Comparison of ENCODE assay signal across 21 mouse cellular contexts in the genomic region with DNA sequence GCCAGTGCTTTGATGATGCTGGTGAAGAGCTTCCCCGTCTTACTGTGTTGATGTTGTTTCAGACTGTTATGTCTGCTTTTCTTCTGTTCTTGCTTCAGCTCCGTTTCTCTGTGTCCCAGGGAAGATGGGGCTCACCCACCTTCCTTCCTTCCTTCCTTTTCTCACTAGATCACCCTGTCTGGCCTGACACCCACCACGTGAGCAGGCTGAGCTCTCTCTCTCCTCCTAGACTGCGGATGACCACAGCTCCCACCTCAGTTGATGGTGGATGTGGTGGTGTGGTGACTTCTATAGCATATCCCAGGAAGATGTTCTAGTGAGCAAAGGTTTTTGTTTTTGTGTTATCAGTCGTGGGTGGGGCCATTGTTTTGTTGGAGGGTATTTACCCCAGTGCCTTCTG.
DNase-seq lines count a peak whose midpoint lies in the region; ATAC-seq and TF ChIP-seq lines count a peak whose summit lies in the region.
"Had no signal": no experiment of that assay in that cellular context is flagged by ENCODE, and none has a peak within 500 bp of the region (broad histone marks: within the 10 kb centered on the region; RNA-seq: fewer than 3 reads in every experiment).

No protein-coding gene starts in this region.

- H3K9me3 ChIP-seq in heart, embryonic 11.5 days (replicated peaks; ENCODE audit: control insufficient read depth, low read length), result no peaks in the 10 kb centered on the region
- no peaks in the 10 kb centered on the region for H3K9me3 ChIP-seq in forebrain, embryonic 14.5 days (replicated peaks; ENCODE audit: control insufficient read depth, low read length)
- H3K9me3 ChIP-seq: embryonic facial prominence, embryonic 12.5 days; hindbrain, embryonic 15.5 days; limb, embryonic 13.5 days; liver, embryonic 12.5 days had no signal

- H3K4me2 ChIP-seq in heart, embryonic 11.5 days, result no peak overlapping the region
- H3K4me2 ChIP-seq in forebrain, embryonic 14.5 days (ENCODE audit: low read length), result no peak overlapping the region
- H3K4me2 ChIP-seq: embryonic facial prominence, embryonic 12.5 days; hindbrain, embryonic 15.5 days; limb, embryonic 13.5 days; liver, embryonic 12.5 days had no signal

- no peak overlapping the region for H3K4me3 ChIP-seq in heart, embryonic 11.5 days (ENCODE audit: low read depth, low read length)
- H3K4me3 ChIP-seq in layer of hippocampus, adult 2 months, result no peak overlapping the region
- H3K4me3 ChIP-seq in spleen, adult 2 months (ENCODE audit: extremely low read depth, insufficient read depth, insufficient read length), result no peak overlapping the region
- no peak overlapping the region for H3K4me3 ChIP-seq in forebrain, embryonic 14.5 days (ENCODE audit: low read depth, low read length)
- H3K4me3 ChIP-seq: embryonic facial prominence, embryonic 12.5 days; hindbrain, embryonic 15.5 days; limb, embryonic 13.5 days; liver, embryonic 12.5 days had no signal

- H3K27me3 ChIP-seq in heart, embryonic 11.5 days (ENCODE audit: control insufficient read depth, insufficient read depth, low read length), result no peaks in the 10 kb centered on the region
- no peaks in the 10 kb centered on the region for H3K27me3 ChIP-seq in spleen, adult 2 months (ENCODE audit: control insufficient read depth, insufficient read depth, low read length)
- no peaks in the 10 kb centered on the region for H3K27me3 ChIP-seq in forebrain, embryonic 14.5 days (replicated peaks; ENCODE audit: control insufficient read depth, insufficient read depth, low read length)
- H3K27me3 ChIP-seq: embryonic facial prominence, embryonic 12.5 days; hindbrain, embryonic 15.5 days; limb, embryonic 13.5 days; liver, embryonic 12.5 days had no signal

- no peak for TF ChIP-seq CTCF in layer of hippocampus, adult 2 months (conservative IDR thresholded peaks at IDR 0.05)
- no peak for TF ChIP-seq CTCF in spleen, adult 2 months (IDR thresholded peaks at IDR 0.05; ENCODE audit: extremely low read depth, insufficient read depth, insufficient read length, insufficient replicate concordance)

- H3K4me1 ChIP-seq in heart, embryonic 11.5 days (ENCODE audit: control insufficient read depth, insufficient read depth, low read length), result peaks cover 45% of the 10 kb centered on the region
- peaks cover 16% of the 10 kb centered on the region; the same call in 1 of the 2 replicates for H3K4me1 ChIP-seq in spleen, adult 2 months (ENCODE audit: control insufficient read depth, insufficient read depth, insufficient read length)
- 0 out of 2 replicates have a peak, but pooled peaks cover 4% of the 10 kb centered on the region for H3K4me1 ChIP-seq in forebrain, embryonic 14.5 days (ENCODE audit: control insufficient read depth, insufficient read depth, low read length)

- 58% methylated on average over 5 of the region's 5 CpGs for WGBS in heart, embryonic 11.5 days (ENCODE audit: insufficient replicate concordance)
- 27% methylated on average over 5 of the region's 5 CpGs for WGBS in spleen, adult 2 months
- 78% methylated on average over 5 of the region's 5 CpGs for WGBS in forebrain, embryonic 14.5 days

- H3K9ac ChIP-seq in heart, embryonic 11.5 days (ENCODE audit: low read depth, low read length), result no peak overlapping the region
- no peak overlapping the region for H3K9ac ChIP-seq in forebrain, embryonic 14.5 days (ENCODE audit: low read length)
- H3K9ac ChIP-seq: embryonic facial prominence, embryonic 12.5 days; hindbrain, embryonic 15.5 days; limb, embryonic 13.5 days; liver, embryonic 12.5 days had no signal

- no peak for ATAC-seq in heart, embryonic 11.5 days (replicated peaks; ENCODE audit: insufficient number of reproducible peaks, low FRiP score, low TSS enrichment)
- no peak for ATAC-seq in forebrain, embryonic 14.5 days
- ATAC-seq: liver, embryonic 12.5 days had no signal

- H3K36me3 ChIP-seq in heart, embryonic 11.5 days (ENCODE audit: control insufficient read depth, insufficient read depth, low read length), result no peaks in the 10 kb centered on the region
- no peaks in the 10 kb centered on the region for H3K36me3 ChIP-seq in spleen, adult 2 months (ENCODE audit: control insufficient read depth, insufficient read depth, low read length)
- peaks cover 2% of the 10 kb centered on the region; the same call in 1 of the 2 replicates for H3K36me3 ChIP-seq in forebrain, embryonic 14.5 days (ENCODE audit: control insufficient read depth, insufficient read depth, low read length)
- H3K36me3 ChIP-seq: hindbrain, embryonic 15.5 days; limb, embryonic 13.5 days had no signal

- H3K27ac ChIP-seq in heart, embryonic 11.5 days (ENCODE audit: low read depth, low read length), result 0 out of 2 replicates have a peak overlapping the region, but pooled peaks have one; percentile 22
- peak overlapping the region; percentile 36; the same call in 1 of the 2 replicates for H3K27ac ChIP-seq in layer of hippocampus, adult 2 months
- peak overlapping the region; percentile 6 for H3K27ac ChIP-seq in spleen, adult 2 months (ENCODE audit: insufficient read depth, low read length)
- H3K27ac ChIP-seq in forebrain, embryonic 14.5 days (ENCODE audit: low read depth, low read length), result no peak overlapping the region
- H3K27ac ChIP-seq: embryonic facial prominence, embryonic 12.5 days; hindbrain, embryonic 15.5 days; limb, embryonic 13.5 days; liver, embryonic 12.5 days had no signal

- DNase-seq in heart, adult 9 months (ENCODE audit: low spot score in 2 of 2), result no peak
- no peak for DNase-seq in layer of hippocampus, adult 2 months (ENCODE audit: low spot score in 2 of 2)
- no peak for DNase-seq in layer of hippocampus, postnatal 25 days (ENCODE audit: extremely low spot score in 1 of 2, low spot score in 1 of 2)
- DNase-seq in spleen, adult 2 months (ENCODE audit: low read depth in 1 of 2, low spot score in 2 of 2), result no peak
- DNase-seq in spleen, postnatal 36 days (ENCODE audit: low spot score in 2 of 2), result no peak
- peak; percentile 30 for DNase-seq in naive thymus-derived CD4-positive, alpha-beta T cell, adult 2 months (ENCODE audit: low read depth)
- DNase-seq in forebrain, embryonic 14.5 days (ENCODE audit: low spot score), result no peak
- DNase-seq: adrenal gland, adult 8-10 months; cerebellum, adult 2 months; heart, postnatal 10 days; kidney, adult 8-10 months; lung, adult 18-20 months; retina, postnatal 1 day; right cerebral cortex, postnatal 25 days; spleen, adult 18-20 months; thymus, postnatal 25 days had no signal

- TF ChIP-seq POLR2A in spleen, adult 2 months (IDR thresholded peaks at IDR 0.05; ENCODE audit: low read depth, low read length), result no peak
